Mouse (Mus musculus): ENCODE measurements around the gene Ccna2. TPM values are rescaled to one million over a fixed set of nuclear protein-coding genes. Genes with fewer than 3 reads are reported as not detected.

Ccna2 gene
- polyA plus RNA-seq, 1 experiment, result not detected

GRCm38 (mm10) chr3:36530345-36530744 lies 41.6 kb downstream of the Ccna2 start:
- TF ChIP-seq CTCF (IDR thresholded peaks at IDR 0.05; ENCODE audit: insufficient read depth, low read depth, low read length) (no peak), POLR2A (IDR thresholded peaks at IDR 0.05; ENCODE audit: insufficient read depth, low read depth, low read length) (no peak)
- no peak overlapping the region for H3K27ac ChIP-seq (ENCODE audit: insufficient read depth, low read depth, low read length)
- peaks cover 3% of the 10 kb centered on the region for H3K4me1 ChIP-seq (ENCODE audit: control insufficient read depth, insufficient read depth, low read length)
- H3K4me3 ChIP-seq (ENCODE audit: insufficient read depth, low read depth, low read length), result no peak overlapping the region
- 71% methylated on average over 6 of the region's 6 CpGs for whole genome bisulfite sequencing

- no peak overlapping the region for H3K4me3 ChIP-seq (ENCODE audit: insufficient read depth, low read depth, low read length)
- 74% methylated on average over 3 of the region's 3 CpGs for WGBS
- H3K4me1 ChIP-seq (ENCODE audit: control insufficient read depth, insufficient read depth, low read length), result peaks cover 6% of the 10 kb centered on the region
- no peak overlapping the region for H3K27ac ChIP-seq (ENCODE audit: insufficient read depth, low read depth, low read length)
- TF ChIP-seq CTCF (IDR thresholded peaks at IDR 0.05; ENCODE audit: insufficient read depth, low read depth, low read length) (no peak), POLR2A (IDR thresholded peaks at IDR 0.05; ENCODE audit: insufficient read depth, low read depth, low read length) (no peak)
These were observed 47.5 kb downstream of the Ccna2 start for GRCm38 (mm10) chr3:36524466-36524865.

- Histone ChIP-seq H3K27ac (ENCODE audit: insufficient read depth, low read depth, low read length) (no peak overlapping the region), H3K4me3 (ENCODE audit: insufficient read depth, low read depth, low read length) (no peak overlapping the region), H3K4me1 (ENCODE audit: control insufficient read depth, insufficient read depth, low read length) (peaks cover 8% of the 10 kb centered on the region)
- TF ChIP-seq POLR2A (IDR thresholded peaks at IDR 0.05; ENCODE audit: insufficient read depth, low read depth, low read length), result no peak
- WGBS, result 35% methylated on average over 4 of the region's 4 CpGs
These were observed 49.8 kb downstream of the Ccna2 start for GRCm38 (mm10) chr3:36522137-36522536.

GRCm38 (mm10) chr3:36521073-36522060 lies 50.6 kb downstream of the Ccna2 start, which contains the start of gene Gm11549:
Gene Gm11549 (minus strand): TSS chr3:36521813.
- TF ChIP-seq CTCF (IDR thresholded peaks at IDR 0.05; ENCODE audit: insufficient read depth, low read depth, low read length) (no peak), POLR2A (IDR thresholded peaks at IDR 0.05; ENCODE audit: insufficient read depth, low read depth, low read length) (no peak)
- 1% methylated on average over 51 of the region's 51 CpGs for WGBS
- Histone ChIP-seq H3K4me3 (ENCODE audit: insufficient read depth, low read depth, low read length) (peak within 1 kb of the TSS; percentile 45), H3K27ac (ENCODE audit: insufficient read depth, low read depth, low read length) (no peak within 1 kb of the TSS), H3K4me1 (ENCODE audit: control insufficient read depth, insufficient read depth, low read length) (peaks cover 8% of the 10 kb centered on the region)

- Histone ChIP-seq H3K4me1 (ENCODE audit: control insufficient read depth, insufficient read depth, low read length) (peaks cover 6% of the 10 kb centered on the region), H3K4me3 (ENCODE audit: insufficient read depth, low read depth, low read length) (no peak overlapping the region), H3K27ac (ENCODE audit: insufficient read depth, low read depth, low read length) (no peak overlapping the region)
- WGBS, result 89% methylated on average over 9 of the region's 9 CpGs
- TF ChIP-seq CTCF (IDR thresholded peaks at IDR 0.05; ENCODE audit: insufficient read depth, low read depth, low read length) (no peak), POLR2A (IDR thresholded peaks at IDR 0.05; ENCODE audit: insufficient read depth, low read depth, low read length) (no peak)
These were observed 55.8 kb downstream of the Ccna2 start for GRCm38 (mm10) chr3:36516196-36516595.

Other genes starting within 250 kb of the Ccna2 start
- not detected in 2 replicates for gene Anxa5, start 96.3 kb downstream of the Ccna2 start, polyA plus RNA-seq (2012; ENCODE audit: insufficient read depth, insufficient read length, low replicate concordance, missing spikeins)
- gene 1810062G17Rik, start 96.2 kb downstream of the Ccna2 start, polyA plus RNA-seq (2012; ENCODE audit: insufficient read depth, insufficient read length, low replicate concordance, missing spikeins), result not detected in 2 replicates
- not detected in 2 replicates for gene Gm11549, start 50.3 kb downstream of the Ccna2 start, polyA plus RNA-seq (2012; ENCODE audit: insufficient read depth, insufficient read length, low replicate concordance, missing spikeins)
- gene Exosc9, start 19.5 kb downstream of the Ccna2 start, polyA plus RNA-seq (2012; ENCODE audit: insufficient read depth, insufficient read length, low replicate concordance, missing spikeins), result not detected in 2 replicates
- not detected in 2 replicates for gene Bbs7, start 41.3 kb upstream of the Ccna2 start, polyA plus RNA-seq (2012; ENCODE audit: insufficient read depth, insufficient read length, low replicate concordance, missing spikeins)
- not detected in 2 replicates for gene Trpc3, start 118.0 kb upstream of the Ccna2 start, polyA plus RNA-seq (2012; ENCODE audit: insufficient read depth, insufficient read length, low replicate concordance, missing spikeins)